Mouse (Mus musculus) midbrain, embryonic 10.5 days (tissue): Measurements from ENCODE around the gene Slamf1. TPM values are rescaled to one million over a fixed set of nuclear protein-coding genes. Genes with fewer than 3 reads are reported as not detected.
"Not testable (repeated sequence)": the region's sequence is repeated elsewhere in the genome, so short reads cannot be mapped to it uniquely, and the experiment has no call there.

ENCODE experiments used
- DNase-seq: peaks from one replicate; pipeline ENCODE4 v3.0.0-alpha.2; 2017; ENCODE audit warnings: low spot score
- H3K27ac ChIP-seq: fragments of 300-500 bp; sonication (generic); replicated peaks from 2 replicates; pipeline ENCODE4 v1.5.1; 2016; ENCODE audit warnings: mild to moderate bottlenecking
- H3K27me3 ChIP-seq: fragments of 300-500 bp; sonication (generic); 2 replicates; pipeline ENCODE4 v1.6.1; 2016; ENCODE audit warnings: low read depth, mild to moderate bottlenecking; ENCODE audit not compliant: poor library complexity, severe bottlenecking
- H3K36me3 ChIP-seq: fragments of 300-500 bp; sonication (generic); 2 replicates; pipeline ENCODE4 v1.6.1; 2016; ENCODE audit warnings: mild to moderate bottlenecking, moderate library complexity
- H3K4me1 ChIP-seq: fragments of 300-500 bp; sonication (generic); 2 replicates; pipeline ENCODE4 v1.6.1; 2016
- H3K4me3 ChIP-seq: fragments of 300-500 bp; sonication (generic); 2 replicates; pipeline ENCODE4 v1.5.1; 2016; ENCODE audit warnings: mild to moderate bottlenecking, moderate library complexity
- H3K9me3 ChIP-seq: fragments of 300-500 bp; sonication (generic); replicated peaks from 2 replicates; pipeline ENCODE4 v1.6.1; 2016; ENCODE audit warnings: mild to moderate bottlenecking
- WGBS: fragments of 180-500 bp; shearing (Covaris S2); methylation state at CpG from one replicate; pipeline ENCODE4 v1.1.7; 2016; 5-methylcytosine and 5-hydroxymethylcytosine counted together
- polyA plus RNA-seq: library from polyadenylated mRNA; unstranded; fragments of >200 nt; fragmentation: Nextera tagmentation; extraction: Ambion mirVana; gene quantifications from 2 replicates; pipeline ENCODE4 v1.2.1, GENCODE M21; 2016

The Slamf1 gene
- polyA plus RNA-seq, 1 experiment from 2014 or later, result 0.23 TPM

DNA sequence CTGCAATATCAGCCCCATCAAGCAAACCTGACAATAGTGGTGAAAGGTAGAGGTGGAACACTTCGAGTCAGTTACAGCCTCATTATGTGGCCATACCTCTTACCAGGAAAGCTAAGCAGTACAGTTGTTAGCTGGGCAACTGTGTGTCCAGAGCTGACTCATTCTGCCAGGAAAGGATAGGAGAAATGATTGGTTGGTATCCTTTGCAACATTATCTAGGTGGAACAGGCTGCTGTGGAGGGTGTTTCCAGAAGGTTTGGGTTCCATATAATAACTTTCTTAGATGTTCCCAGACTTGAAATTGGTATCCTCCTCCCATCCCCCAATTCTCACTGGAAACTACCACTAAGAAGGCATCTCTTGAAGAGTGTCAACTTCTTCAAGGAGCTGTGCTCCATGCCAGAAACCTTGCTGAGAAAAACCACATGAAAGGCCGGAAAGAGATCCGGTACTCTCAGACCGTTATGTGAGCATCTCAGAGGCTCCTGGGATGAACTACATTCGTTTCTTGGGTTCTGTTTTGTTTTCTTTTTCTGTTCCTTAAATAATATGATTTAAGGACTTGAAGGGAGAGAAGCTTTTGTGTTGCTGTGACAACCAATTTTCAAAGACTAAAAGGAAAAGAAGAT, 15.5 kb downstream of the Slamf1 start:
- no peaks in the 10 kb centered on the region for H3K36me3 ChIP-seq
- no peaks in the 10 kb centered on the region for H3K4me1 ChIP-seq
- 86% methylated on average over 5 of the region's 5 CpGs for WGBS
- no peak overlapping the region for H3K27ac ChIP-seq
- H3K4me3 ChIP-seq, result no peak overlapping the region
- no peaks in the 10 kb centered on the region for H3K9me3 ChIP-seq
- no peak for DNase-seq
- H3K27me3 ChIP-seq, result no peaks in the 10 kb centered on the region

DNA sequence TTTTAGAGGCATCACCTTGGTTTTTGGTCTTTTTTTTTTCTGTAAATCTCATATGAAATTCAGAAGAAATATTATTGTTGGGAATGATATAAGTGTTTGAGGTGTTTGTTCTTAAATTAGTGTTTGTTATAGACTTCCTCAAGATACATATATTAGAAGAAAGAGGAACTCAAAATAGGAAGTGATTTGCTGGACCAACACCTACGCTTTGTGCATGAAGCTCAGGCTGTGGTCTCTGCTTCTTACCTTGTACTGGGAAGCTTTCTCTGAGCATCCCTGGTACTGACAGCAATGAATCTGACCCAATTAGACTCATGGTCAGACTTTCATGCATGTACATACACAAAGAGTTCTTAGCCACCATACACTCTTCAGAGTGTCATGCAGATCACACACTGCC, 18.9 kb downstream of the Slamf1 start:
- Histone ChIP-seq H3K36me3 (no peaks in the 10 kb centered on the region), H3K4me3 (no peak overlapping the region), H3K27ac (no peak overlapping the region), H3K27me3 (no peaks in the 10 kb centered on the region), H3K4me1 (no peaks in the 10 kb centered on the region), H3K9me3 (no peaks in the 10 kb centered on the region)
- no peak for DNase-seq
- WGBS, result 90% methylated on average over 1 of the region's 1 CpGs

DNA sequence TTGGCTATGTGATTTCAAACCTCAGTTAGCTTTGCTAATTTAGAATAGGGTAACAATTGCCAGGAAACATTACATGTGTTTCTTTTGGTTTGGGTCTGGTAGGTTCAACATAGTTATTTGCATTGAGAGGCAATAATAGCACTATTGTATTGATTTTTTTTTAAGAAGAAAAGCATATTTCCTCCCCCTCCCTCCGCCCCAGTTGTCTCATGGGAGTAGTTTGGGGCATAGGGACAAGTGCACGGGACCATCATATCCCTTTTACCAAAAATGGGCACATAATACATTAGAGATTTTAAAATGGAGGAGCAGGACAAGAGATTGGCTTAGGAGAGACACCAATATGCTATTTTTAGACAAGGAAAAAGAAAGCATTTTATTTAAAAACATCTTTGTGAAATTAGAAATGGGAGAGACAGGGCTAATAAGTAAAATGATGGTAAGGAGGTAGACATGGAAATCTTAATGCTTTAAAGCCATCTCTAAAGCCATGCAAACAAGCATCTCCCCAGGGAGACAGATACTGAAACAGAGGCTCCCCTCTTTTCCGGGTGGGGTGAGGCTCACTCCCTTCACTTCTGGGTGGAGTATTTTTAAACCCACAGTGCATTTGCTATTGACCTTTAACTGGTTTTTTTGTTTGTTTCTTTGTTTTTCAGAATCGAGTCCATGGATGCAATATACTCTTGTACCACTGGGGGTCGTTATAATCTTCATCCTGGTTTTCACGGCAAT, 20.5 kb downstream of the Slamf1 start:
- no peak overlapping the region for H3K4me3 ChIP-seq
- H3K4me1 ChIP-seq, result no peaks in the 10 kb centered on the region
- H3K9me3 ChIP-seq, result no peaks in the 10 kb centered on the region
- no peak for DNase-seq
- H3K36me3 ChIP-seq, result no peaks in the 10 kb centered on the region
- H3K27me3 ChIP-seq, result no peaks in the 10 kb centered on the region
- WGBS, result 64% methylated on average over 6 of the region's 6 CpGs
- no peak overlapping the region for H3K27ac ChIP-seq

- no peaks in the 10 kb centered on the region for H3K36me3 ChIP-seq
- H3K27ac ChIP-seq, result no peak overlapping the region
- DNase-seq, result no peak
- WGBS, result 89% methylated on average over 12 of the region's 12 CpGs
- no peaks in the 10 kb centered on the region for H3K27me3 ChIP-seq
- H3K4me3 ChIP-seq, result no peak overlapping the region
- no peaks in the 10 kb centered on the region for H3K9me3 ChIP-seq
- H3K4me1 ChIP-seq, result no peaks in the 10 kb centered on the region
Measured at GRCm38 (mm10) chr1:171788461-171789283, 21.7 kb downstream of the Slamf1 start.

GRCm38 (mm10) chr1:171789407-171789806, 22.5 kb downstream of the Slamf1 start:
- Histone ChIP-seq H3K36me3 (no peaks in the 10 kb centered on the region), H3K4me3 (no peak overlapping the region), H3K9me3 (no peaks in the 10 kb centered on the region), H3K27me3 (no peaks in the 10 kb centered on the region), H3K4me1 (no peaks in the 10 kb centered on the region), H3K27ac (no peak overlapping the region)
- DNase-seq, result no peak
- 80% methylated on average over 3 of the region's 3 CpGs for WGBS

DNA sequence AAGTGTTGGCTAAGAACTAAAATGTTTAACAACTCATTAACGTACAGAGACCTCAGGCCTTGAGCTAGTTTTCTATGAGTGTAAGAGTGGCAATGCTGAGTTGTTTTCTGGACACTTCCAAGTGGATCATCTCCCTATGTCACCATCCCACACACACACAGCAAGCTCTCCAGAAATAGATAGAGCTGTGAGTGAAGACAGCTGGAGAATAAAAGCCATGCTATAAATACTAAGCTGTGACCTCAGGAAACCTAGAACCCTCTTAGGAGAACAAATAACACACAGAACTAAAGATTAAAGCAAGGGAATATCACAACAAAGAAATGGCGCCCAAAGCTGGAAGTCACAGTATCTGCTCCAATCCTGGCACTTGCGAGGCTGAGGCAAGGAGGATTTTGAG, 24.6 kb downstream of the Slamf1 start:
- WGBS, result 91% methylated on average over 3 of the region's 3 CpGs
- Histone ChIP-seq H3K36me3 (no peaks in the 10 kb centered on the region), H3K27me3 (no peaks in the 10 kb centered on the region), H3K4me1 (no peaks in the 10 kb centered on the region), H3K4me3 (no peak overlapping the region), H3K27ac (no peak overlapping the region), H3K9me3 (no peaks in the 10 kb centered on the region)
- no peak for DNase-seq

DNA sequence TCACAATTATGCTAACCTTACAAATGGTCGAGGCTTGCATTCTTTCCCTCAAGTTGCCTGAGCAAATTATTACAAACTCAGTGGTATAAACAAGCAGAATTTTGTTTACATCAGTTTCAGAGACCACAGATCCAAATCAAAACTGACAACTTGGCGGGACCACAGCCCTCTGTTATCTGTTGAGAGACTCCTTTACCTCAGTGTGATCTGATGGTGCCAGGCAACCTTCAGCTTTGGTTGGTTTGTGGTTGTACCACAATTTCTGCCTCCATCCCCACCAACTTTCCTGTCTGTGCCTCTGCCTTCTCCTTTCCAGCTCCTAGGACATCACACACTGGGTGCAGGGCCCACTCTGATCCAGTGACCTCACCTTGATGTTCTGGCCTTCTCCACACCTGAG, 29.3 kb downstream of the Slamf1 start:
- no peak for DNase-seq
- 81% methylated on average over 2 of the region's 2 CpGs for WGBS
- Histone ChIP-seq H3K9me3 (no peaks in the 10 kb centered on the region), H3K36me3 (no peaks in the 10 kb centered on the region), H3K27ac (no peak overlapping the region), H3K4me3 (no peak overlapping the region), H3K27me3 (no peaks in the 10 kb centered on the region), H3K4me1 (no peaks in the 10 kb centered on the region)

- Histone ChIP-seq H3K9me3 (no peaks in the 10 kb centered on the region), H3K27me3 (no peaks in the 10 kb centered on the region), H3K27ac (no peak overlapping the region), H3K4me3 (no peak overlapping the region), H3K4me1 (no peaks in the 10 kb centered on the region), H3K36me3 (no peaks in the 10 kb centered on the region)
- WGBS, result 67% methylated on average over 1 of the region's 1 CpGs
- DNase-seq, result no peak
Measured at GRCm38 (mm10) chr1:171797840-171798239, 30.9 kb downstream of the Slamf1 start.

DNA sequence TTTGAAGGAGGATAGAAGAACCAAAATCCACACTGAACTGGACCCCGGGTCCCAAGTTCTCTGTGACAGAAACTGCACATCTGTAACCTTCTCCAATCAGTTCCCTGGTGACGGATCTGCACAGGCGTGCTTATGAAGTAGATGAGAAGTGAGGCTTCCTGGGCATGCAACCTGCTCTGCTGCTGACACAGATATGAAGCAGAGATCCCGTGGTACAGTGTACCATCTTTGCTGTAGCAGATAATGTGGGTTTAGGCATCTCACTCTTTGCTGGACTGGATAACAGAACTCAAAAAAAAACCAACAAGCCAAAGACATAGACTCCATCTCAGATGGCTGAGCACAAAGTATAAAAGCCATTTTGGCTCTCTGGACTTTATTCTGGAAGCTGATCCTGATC, 32.7 kb downstream of the Slamf1 start:
- Histone ChIP-seq H3K36me3 (no peaks in the 10 kb centered on the region), H3K27ac (no peak overlapping the region), H3K4me1 (no peaks in the 10 kb centered on the region), H3K4me3 (no peak overlapping the region), H3K9me3 (no peaks in the 10 kb centered on the region), H3K27me3 (no peaks in the 10 kb centered on the region)
- no peak for DNase-seq
- WGBS, result 86% methylated on average over 4 of the region's 4 CpGs

DNA sequence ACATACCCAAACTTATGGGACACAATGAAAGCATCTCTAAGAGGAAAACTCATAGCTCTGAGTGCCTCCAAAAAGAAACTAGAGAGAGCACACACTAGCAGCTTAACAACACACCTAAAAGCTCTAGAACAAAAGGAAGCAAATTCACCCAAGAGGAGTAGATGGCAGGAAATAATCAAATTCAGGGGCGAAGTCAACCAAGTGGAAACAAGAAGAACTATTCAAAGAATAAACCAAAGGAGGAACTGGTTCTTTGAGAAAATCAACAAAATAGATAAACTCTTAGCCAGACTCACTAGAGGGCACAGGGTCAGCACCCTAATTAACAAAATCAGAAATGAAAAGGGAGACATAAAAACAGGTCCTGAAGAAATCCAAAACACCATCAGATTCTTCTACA, 44.1 kb downstream of the Slamf1 start:
- H3K4me1 ChIP-seq, DNase-seq, H3K27me3 ChIP-seq, H3K36me3 ChIP-seq, H3K4me3 ChIP-seq, H3K27ac ChIP-seq, H3K9me3 ChIP-seq: not testable (repeated sequence)
- 84% methylated on average over 1 of the region's 1 CpGs for WGBS

DNA sequence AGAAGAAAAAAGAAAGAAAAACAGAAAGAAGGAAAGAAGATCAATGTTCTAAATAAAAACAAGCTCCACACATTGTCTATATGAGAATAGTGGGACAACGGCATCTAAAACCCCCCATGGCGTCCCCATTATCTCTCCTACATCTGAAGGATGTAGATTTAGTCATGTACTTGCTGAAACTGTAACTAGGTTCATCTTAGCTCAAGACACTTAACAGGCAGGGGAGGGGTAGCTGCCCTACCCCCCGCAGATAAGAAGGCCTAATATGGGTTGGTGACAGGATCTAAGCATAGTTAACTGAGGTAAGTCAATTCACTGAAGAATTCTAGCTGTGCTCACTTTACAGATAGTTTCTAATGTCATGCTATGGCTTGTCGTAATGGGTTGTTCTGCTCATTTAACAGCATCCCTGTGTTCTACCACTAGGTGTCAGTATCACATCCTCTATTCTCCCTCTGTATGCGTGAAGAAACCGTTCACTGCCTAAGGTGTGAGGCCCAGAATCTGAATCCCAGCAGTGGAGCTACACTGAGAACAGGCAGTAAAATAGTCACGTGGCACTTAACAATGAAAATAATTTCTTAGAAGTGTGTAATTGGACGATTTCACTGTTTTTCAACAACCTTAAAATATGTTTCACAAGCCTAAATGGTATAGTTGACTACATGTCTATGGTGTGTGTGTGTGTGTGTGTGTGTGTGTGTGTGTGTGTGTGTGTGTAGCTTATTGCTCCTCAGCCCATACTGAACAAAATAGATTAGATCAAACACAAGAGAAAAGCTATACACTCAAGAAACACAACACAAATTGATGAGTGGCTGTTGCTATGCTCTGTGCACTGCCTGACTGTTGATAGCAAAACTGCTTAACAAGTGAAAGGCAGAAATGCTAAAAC, 48.9 kb downstream of the Slamf1 start:
- Histone ChIP-seq H3K27me3 (0 out of 2 replicates have a peak, but pooled peaks cover 3% of the 10 kb centered on the region), H3K36me3 (no peaks in the 10 kb centered on the region), H3K9me3 (no peaks in the 10 kb centered on the region), H3K27ac (no peak overlapping the region), H3K4me3 (no peak overlapping the region), H3K4me1 (no peaks in the 10 kb centered on the region)
- DNase-seq, result peak; percentile 31
- 16% methylated on average over 8 of the region's 8 CpGs for WGBS

DNA sequence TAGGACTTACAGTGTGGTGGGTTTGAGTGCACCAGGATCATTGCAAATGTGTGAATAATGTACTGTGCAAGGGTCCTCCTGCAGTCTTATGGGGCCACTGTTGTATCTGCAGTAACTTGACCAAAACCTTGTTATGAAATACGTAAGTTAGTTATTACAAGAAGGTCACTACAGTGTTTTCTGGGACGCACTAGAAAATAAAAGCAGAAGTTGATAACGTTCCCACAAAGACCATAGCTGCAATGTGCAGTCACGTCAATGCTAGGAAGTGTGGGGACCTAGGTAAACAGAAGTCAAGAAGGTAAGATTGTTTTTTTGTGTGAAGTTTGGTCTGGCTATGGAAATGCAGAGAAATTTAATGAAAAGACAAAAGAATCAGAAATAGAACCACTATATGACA, 50.1 kb downstream of the Slamf1 start:
- Histone ChIP-seq H3K4me1 (no peaks in the 10 kb centered on the region), H3K27me3 (0 out of 2 replicates have a peak, but pooled peaks cover 3% of the 10 kb centered on the region), H3K9me3 (no peaks in the 10 kb centered on the region), H3K4me3 (no peak overlapping the region), H3K27ac (no peak overlapping the region), H3K36me3 (no peaks in the 10 kb centered on the region)
- DNase-seq, result no peak
- WGBS, result 91% methylated on average over 4 of the region's 4 CpGs
